Comparison of ENCODE assay signal across 10 mouse cellular contexts in genomic region chr10:80935241-80935640, GRCm38 (mm10). TPM values are rescaled to one million over a fixed set of nuclear protein-coding genes. Genes with fewer than 3 reads are reported as not detected.
DNase-seq lines count a peak whose midpoint lies in the region; ATAC-seq and TF ChIP-seq lines count a peak whose summit lies in the region.
"Had no signal": no experiment of that assay in that cellular context is flagged by ENCODE, and none has a peak within 500 bp of the region (broad histone marks: within the 10 kb centered on the region; RNA-seq: fewer than 3 reads in every experiment).

No protein-coding gene starts in this region.

- H3K9ac ChIP-seq in kidney, embryonic 16.5 days (replicated peaks; ENCODE audit: low read length) = no peak overlapping the region
- H3K9ac ChIP-seq in MEL (ENCODE audit: control insufficient read depth, low read depth, low read length, poor library complexity, severe bottlenecking) = 0 out of 2 replicates have a peak overlapping the region, but pooled peaks have one; percentile 15
- H3K9ac ChIP-seq in heart, embryonic 14.5 days (ENCODE audit: low read length) = peak overlapping the region; percentile 83

- H3K9me3 ChIP-seq in kidney, embryonic 16.5 days (ENCODE audit: low read length) = no peaks in the 10 kb centered on the region
- no peaks in the 10 kb centered on the region for H3K9me3 ChIP-seq in MEL (replicated peaks; ENCODE audit: insufficient read depth, low read length)
- no peaks in the 10 kb centered on the region for H3K9me3 ChIP-seq in heart, embryonic 14.5 days (ENCODE audit: control insufficient read depth, low read length)

- peaks cover 11% of the 10 kb centered on the region for H3K79me2 ChIP-seq in MEL (ENCODE audit: control insufficient read depth, insufficient read depth, low read length, poor library complexity)

- 31% methylated on average over 3 of the region's 3 CpGs for WGBS in kidney, embryonic 16.5 days
- WGBS in heart, embryonic 14.5 days = 34% methylated on average over 3 of the region's 3 CpGs
- WGBS in cerebellum, adult 2 months = 67% methylated on average over 3 of the region's 3 CpGs

- no peak for DNase-seq in kidney, adult 9 months
- DNase-seq in MEL (ENCODE audit: low read depth, low spot score) = peak; percentile 61
- no peak for DNase-seq in cerebellum, adult 2 months
- DNase-seq in left cerebral cortex, postnatal 14 days (ENCODE audit: low spot score in 2 of 2) = no peak
- DNase-seq in left cerebral cortex, adult 2 months (ENCODE audit: extremely low spot score in 1 of 2, low spot score in 2 of 2) = no peak
- DNase-seq: thymus, postnatal 36 days had no signal

- peaks cover 82% of the 10 kb centered on the region for H3K4me1 ChIP-seq in kidney, embryonic 16.5 days (ENCODE audit: insufficient read depth, low read length)
- peaks cover 7 to 38% of the 10 kb centered on the region in 2 experiments for H3K4me1 ChIP-seq in MEL (ENCODE audit: control insufficient read depth in 1 of 2, insufficient read depth in 2 of 2, low read length in 2 of 2)
- H3K4me1 ChIP-seq in heart, embryonic 14.5 days (ENCODE audit: control insufficient read depth in 2 of 2, insufficient read depth in 2 of 2, low read length in 2 of 2) = peaks cover 73 to 94% of the 10 kb centered on the region in 2 experiments
- peaks cover 43% of the 10 kb centered on the region for H3K4me1 ChIP-seq in cerebellum, adult 2 months (ENCODE audit: control insufficient read depth, insufficient read depth, low read length)

- intact Hi-C loops in left cerebral cortex, postnatal 14 days (cut with DNase I) = no loop called here
- intact Hi-C loops in left cerebral cortex, adult 2 months (cut with DNase I) = no loop called here

- 0 out of 2 replicates have a peak overlapping the region, but pooled peaks have one; percentile 59 for H3K4me2 ChIP-seq in kidney, embryonic 16.5 days (replicated peaks; ENCODE audit: low read depth, low read length)
- H3K4me2 ChIP-seq in heart, embryonic 14.5 days (ENCODE audit: low read length) = peak overlapping the region; percentile 82

- peak in 1 of 2 experiments; percentile 12; a peak in 1 of 4 replicates for TF ChIP-seq POLR2A in MEL (IDR thresholded peaks at IDR 0.05; ENCODE audit: control insufficient read depth in 1 of 2, insufficient read depth in 1 of 2, low read depth in 1 of 2, low read length in 2 of 2, poor library complexity in 1 of 2)
- no peak for TF ChIP-seq POLR2A in cerebellum, adult 2 months (IDR thresholded peaks at IDR 0.05; ENCODE audit: borderline replicate concordance, insufficient read depth, low read length)

- H3K27me3 ChIP-seq in kidney, embryonic 16.5 days (ENCODE audit: insufficient read depth, low read length) = peaks cover 46% of the 10 kb centered on the region
- no peaks in the 10 kb centered on the region for H3K27me3 ChIP-seq in MEL (ENCODE audit: control insufficient read depth in 1 of 2, insufficient read depth in 2 of 2, low read length in 2 of 2)
- H3K27me3 ChIP-seq in heart, embryonic 14.5 days (ENCODE audit: control insufficient read depth, insufficient read depth, low read length) = no peaks in the 10 kb centered on the region
- no peaks in the 10 kb centered on the region for H3K27me3 ChIP-seq in cerebellum, adult 2 months (ENCODE audit: control insufficient read depth, insufficient read depth, low read length)

- H3K27ac ChIP-seq in kidney, embryonic 16.5 days (ENCODE audit: low read length) = no peak overlapping the region
- no peak overlapping the region for H3K27ac ChIP-seq in MEL (ENCODE audit: control insufficient read depth, low read depth, low read length)
- peak overlapping the region in 1 of 2 experiments; percentile 89; a peak in 3 of 4 replicates for H3K27ac ChIP-seq in heart, embryonic 14.5 days (replicated peaks in 1 of 2; ENCODE audit: control insufficient read depth in 1 of 2, insufficient read depth in 1 of 2, low read depth in 2 of 2, low read length in 2 of 2)
- H3K27ac ChIP-seq in cerebellum, adult 2 months (ENCODE audit: insufficient read depth, low read length) = no peak overlapping the region
- no peak overlapping the region for H3K27ac ChIP-seq in left cerebral cortex, adult 2 months
- H3K27ac ChIP-seq: kidney, postnatal 0 days had no signal

- TF ChIP-seq EP300 in MEL (IDR thresholded peaks at IDR 0.05; ENCODE audit: low read depth in 1 of 2, low read length in 2 of 2) = no peak

- TF ChIP-seq RAD21 in MEL (IDR thresholded peaks at IDR 0.05; ENCODE audit: low read depth, low read length) = no peak

- TF ChIP-seq CTCF in MEL (IDR thresholded peaks at IDR 0.05 in 2 of 3, conservative IDR thresholded peaks at IDR 0.05 in 1 of 3; ENCODE audit: control insufficient read depth in 1 of 3, insufficient read depth in 1 of 3, low read depth in 2 of 3, low read length in 3 of 3, poor library complexity in 1 of 3, severe bottlenecking in 1 of 3) = no peak
- no peak for TF ChIP-seq CTCF in cerebellum, adult 2 months (IDR thresholded peaks at IDR 0.05; ENCODE audit: borderline replicate concordance, insufficient read depth, low read depth, low read length)
- TF ChIP-seq CTCF in left cerebral cortex, adult 2 months (IDR thresholded peaks at IDR 0.05) = no peak; the same call in 1 of the 2 replicates

- H3K36me3 ChIP-seq in kidney, embryonic 16.5 days (ENCODE audit: insufficient read depth, low read length) = no peaks in the 10 kb centered on the region
- H3K36me3 ChIP-seq in MEL (ENCODE audit: control insufficient read depth in 1 of 2, insufficient read depth in 2 of 2, low read length in 2 of 2) = peaks cover 0 to 11% of the 10 kb centered on the region in 2 experiments; a peak in 2 of 4 replicates
- H3K36me3 ChIP-seq in heart, embryonic 14.5 days (ENCODE audit: control insufficient read depth, insufficient read depth, low read length) = no peaks in the 10 kb centered on the region; the same call in 1 of the 2 replicates

- H3K4me3 ChIP-seq in kidney, embryonic 16.5 days (ENCODE audit: low read length) = no peak overlapping the region
- 0 out of 4 replicates have a peak overlapping the region, but pooled peaks of 1 of the 2 experiments have one; percentile 5 for H3K4me3 ChIP-seq in MEL (ENCODE audit: control insufficient read depth in 1 of 2, insufficient read depth in 1 of 2, low read depth in 2 of 2, low read length in 2 of 2)
- no peak overlapping the region for H3K4me3 ChIP-seq in heart, embryonic 14.5 days (ENCODE audit: control insufficient read depth in 1 of 2, insufficient read depth in 1 of 2, low read depth in 1 of 2, low read length in 2 of 2)
- H3K4me3 ChIP-seq in cerebellum, adult 2 months (replicated peaks; ENCODE audit: insufficient read depth, low read depth, low read length) = no peak overlapping the region
- no peak overlapping the region for H3K4me3 ChIP-seq in left cerebral cortex, adult 2 months

- ATAC-seq in kidney, embryonic 16.5 days (ENCODE audit: low FRiP score, low TSS enrichment) = no peak
- no peak for ATAC-seq in heart, embryonic 14.5 days (ENCODE audit: insufficient number of reproducible peaks, insufficient read depth, low FRiP score, low read depth)
- ATAC-seq in megakaryocyte, adult 5-6 weeks (ENCODE audit: poor library complexity, severe bottlenecking) = 0 out of 2 replicates have a peak, but pooled peaks have one; percentile 31

TF ChIP-seq in MEL, 35 proteins besides CTCF, POLR2A, EP300 and RAD21:
- 0 out of 2 replicates have a peak, but pooled peaks have one; percentile 8 for TF ChIP-seq SIN3A (IDR thresholded peaks at IDR 0.05; ENCODE audit: low read length)
- no peak for TF ChIP-seq MAFK (IDR thresholded peaks at IDR 0.05; ENCODE audit: borderline replicate concordance, low read depth, low read length)

RNA-seq across cellular contexts. Expression of gene Gadd45b, which starts 5.4 kb away (rescaled TPM):
- polyA plus RNA-seq in kidney, embryonic 16.5 days (2015; fragmentation: Nextera tagmentation; extraction: Ambion mirVana) = 22.3 and 24.1 TPM in 2 replicates
- total RNA-seq in MEL (2012; rRNA removed) = 13.3 and 13.4 TPM in 2 replicates
- polyA plus RNA-seq in MEL (2012; ENCODE audit: insufficient read depth in 1 of 2, insufficient read length in 2 of 2, low read depth in 1 of 2, low replicate concordance in 2 of 2, missing spikeins in 1 of 2) = 10 to 100 TPM in 1 of 2 experiments, not detected in 1; 10.1 TPM
- 34.5 and 39.8 TPM in 2 replicates for polyA plus RNA-seq in heart, embryonic 14.5 days (2014; fragmentation: Nextera tagmentation; extraction: Ambion mirVana)
- total RNA-seq in megakaryocyte, adult 5-6 weeks (2015) = 11.0 and 12.9 TPM in 2 replicates
- 9.4 and 20.3 TPM in 2 replicates for total RNA-seq in megakaryocyte, adult 5-6 weeks (2017)
- polyA plus RNA-seq in cerebellum, adult 2 months (2012; rRNA removed) = 30.6 and 33.3 TPM in 2 replicates
- total RNA-seq in left cerebral cortex, postnatal 14 days (2021) = 10 to 100 TPM; 11.9 to 12.5 TPM
- 10 to 100 TPM; 24.0 to 36.0 TPM for total RNA-seq in left cerebral cortex, adult 2 months (2021)

RNA-seq across cellular contexts. Expression of gene Lmnb2, which starts 17.2 kb away (rescaled TPM):
- 61.8 and 62.4 TPM in 2 replicates for polyA plus RNA-seq in kidney, embryonic 16.5 days (2015; fragmentation: Nextera tagmentation; extraction: Ambion mirVana)
- 28.4 and 32.8 TPM in 2 replicates for total RNA-seq in MEL (2012; rRNA removed)
- polyA plus RNA-seq in MEL (2012; ENCODE audit: insufficient read depth in 1 of 2, insufficient read length in 2 of 2, low read depth in 1 of 2, low replicate concordance in 2 of 2, missing spikeins in 1 of 2) = 10 to 100 TPM in 1 of 2 experiments, not detected in 1; 29.9 TPM
- 7.3 and 8.1 TPM in 2 replicates for polyA plus RNA-seq in heart, embryonic 14.5 days (2014; fragmentation: Nextera tagmentation; extraction: Ambion mirVana)
- total RNA-seq in megakaryocyte, adult 5-6 weeks (2015) = 7.7 and 9.5 TPM in 2 replicates
- total RNA-seq in megakaryocyte, adult 5-6 weeks (2017) = 35.2 and 35.8 TPM in 2 replicates
- 39.0 and 42.8 TPM in 2 replicates for polyA plus RNA-seq in cerebellum, adult 2 months (2012; rRNA removed)
- total RNA-seq in left cerebral cortex, postnatal 14 days (2021) = 10 to 100 TPM; 19.7 to 20.1 TPM
- total RNA-seq in left cerebral cortex, adult 2 months (2021) = 10 to 100 TPM; 20.0 to 20.3 TPM

RNA-seq across cellular contexts. Expression of gene Timm13, which starts 34.5 kb away (rescaled TPM):
- 361 and 376 TPM in 2 replicates for polyA plus RNA-seq in kidney, embryonic 16.5 days (2015; fragmentation: Nextera tagmentation; extraction: Ambion mirVana)
- 349 and 366 TPM in 2 replicates for total RNA-seq in MEL (2012; rRNA removed)
- 100 to 1,000 TPM; 329 to 645 TPM for polyA plus RNA-seq in MEL (2012; ENCODE audit: insufficient read depth in 1 of 2, insufficient read length in 2 of 2, low read depth in 1 of 2, low replicate concordance in 2 of 2, missing spikeins in 1 of 2)
- 310 and 338 TPM in 2 replicates for polyA plus RNA-seq in heart, embryonic 14.5 days (2014; fragmentation: Nextera tagmentation; extraction: Ambion mirVana)
- total RNA-seq in megakaryocyte, adult 5-6 weeks (2015) = 60.1 and 74.7 TPM in 2 replicates
- 31.8 and 44.9 TPM in 2 replicates for total RNA-seq in megakaryocyte, adult 5-6 weeks (2017)
- 208 and 217 TPM in 2 replicates for polyA plus RNA-seq in cerebellum, adult 2 months (2012; rRNA removed)
- total RNA-seq in left cerebral cortex, postnatal 14 days (2021) = 100 to 1,000 TPM; 145 to 157 TPM
- total RNA-seq in left cerebral cortex, adult 2 months (2021) = 100 to 1,000 TPM; 136 to 138 TPM
